Mouse (Mus musculus): Measurements from ENCODE around the gene Gm49395. TPM values are rescaled to one million over a fixed set of nuclear protein-coding genes. Genes with fewer than 3 reads are reported as not detected.

Gene Gm49395
- polyA plus RNA-seq, 1 experiment from 2014 or later: 3.2 TPM

GRCm38 (mm10) chr13:115130035-115130434, 28.3 kb upstream of the Gm49395 start:
- no peak for ATAC-seq (ENCODE audit: low FRiP score)
- no peaks in the 10 kb centered on the region for H3K36me3 ChIP-seq (ENCODE audit: control insufficient read depth, insufficient read depth, low read length)
- H3K9me3 ChIP-seq (ENCODE audit: control insufficient read depth, low read length): no peaks in the 10 kb centered on the region
- 93% methylated on average over 2 of the region's 2 CpGs for WGBS
- no peak overlapping the region for H3K27ac ChIP-seq (ENCODE audit: low read depth, low read length)
- DNase-seq (ENCODE audit: low spot score, missing footprints): no peak
- H3K4me2 ChIP-seq: no peak overlapping the region
- no peak overlapping the region for H3K4me3 ChIP-seq (ENCODE audit: low read depth, low read length)
- no peak overlapping the region for H3K9ac ChIP-seq (ENCODE audit: low read length)
- no peaks in the 10 kb centered on the region for H3K4me1 ChIP-seq (ENCODE audit: control insufficient read depth, insufficient read depth, low read length)
- H3K27me3 ChIP-seq (ENCODE audit: control insufficient read depth, insufficient read depth, low read length): no peaks in the 10 kb centered on the region

- Histone ChIP-seq H3K27me3 (ENCODE audit: control insufficient read depth, insufficient read depth, low read length) (no peaks in the 10 kb centered on the region), H3K27ac (ENCODE audit: low read depth, low read length) (no peak overlapping the region), H3K4me2 (no peak overlapping the region), H3K4me1 (ENCODE audit: control insufficient read depth, insufficient read depth, low read length) (no peaks in the 10 kb centered on the region), H3K9ac (ENCODE audit: low read length) (no peak overlapping the region), H3K9me3 (ENCODE audit: control insufficient read depth, low read length) (no peaks in the 10 kb centered on the region), H3K4me3 (ENCODE audit: low read depth, low read length) (no peak overlapping the region), H3K36me3 (ENCODE audit: control insufficient read depth, insufficient read depth, low read length) (no peaks in the 10 kb centered on the region)
- ATAC-seq (ENCODE audit: low FRiP score) (no peak), DNase-seq (ENCODE audit: low spot score, missing footprints) (no peak)
- 92% methylated on average over 1 of the region's 1 CpGs for WGBS
Measured at GRCm38 (mm10) chr13:115127826-115128225, 26.1 kb upstream of the Gm49395 start.

- ATAC-seq (ENCODE audit: low FRiP score) (no peak), DNase-seq (ENCODE audit: low spot score, missing footprints) (peak; percentile 6)
- 97% methylated on average over 2 of the region's 2 CpGs for WGBS
- Histone ChIP-seq H3K9ac (ENCODE audit: low read length) (no peak overlapping the region), H3K4me1 (ENCODE audit: control insufficient read depth, insufficient read depth, low read length) (no peaks in the 10 kb centered on the region), H3K4me2 (no peak overlapping the region), H3K9me3 (ENCODE audit: control insufficient read depth, low read length) (no peaks in the 10 kb centered on the region), H3K27ac (ENCODE audit: low read depth, low read length) (no peak overlapping the region), H3K27me3 (ENCODE audit: control insufficient read depth, insufficient read depth, low read length) (no peaks in the 10 kb centered on the region), H3K36me3 (ENCODE audit: control insufficient read depth, insufficient read depth, low read length) (no peaks in the 10 kb centered on the region), H3K4me3 (ENCODE audit: low read depth, low read length) (no peak overlapping the region)
Measured at GRCm38 (mm10) chr13:115126534-115126933, 24.8 kb upstream of the Gm49395 start.

GRCm38 (mm10) chr13:115125130-115125529, 23.4 kb upstream of the Gm49395 start:
- Histone ChIP-seq H3K9ac (ENCODE audit: low read length) (no peak overlapping the region), H3K4me1 (ENCODE audit: control insufficient read depth, insufficient read depth, low read length) (no peaks in the 10 kb centered on the region), H3K27ac (ENCODE audit: low read depth, low read length) (no peak overlapping the region), H3K4me2 (no peak overlapping the region), H3K27me3 (ENCODE audit: control insufficient read depth, insufficient read depth, low read length) (no peaks in the 10 kb centered on the region), H3K9me3 (ENCODE audit: control insufficient read depth, low read length) (no peaks in the 10 kb centered on the region), H3K4me3 (ENCODE audit: low read depth, low read length) (no peak overlapping the region), H3K36me3 (ENCODE audit: control insufficient read depth, insufficient read depth, low read length) (no peaks in the 10 kb centered on the region)
- ATAC-seq (ENCODE audit: low FRiP score) (no peak), DNase-seq (ENCODE audit: low spot score, missing footprints) (no peak)
- WGBS: 95% methylated on average over 4 of the region's 4 CpGs

GRCm38 (mm10) chr13:115124521-115124920, 22.8 kb upstream of the Gm49395 start:
- H3K4me1 ChIP-seq (ENCODE audit: control insufficient read depth, insufficient read depth, low read length): no peaks in the 10 kb centered on the region
- WGBS: 76% methylated on average over 1 of the region's 1 CpGs
- H3K36me3 ChIP-seq (ENCODE audit: control insufficient read depth, insufficient read depth, low read length): no peaks in the 10 kb centered on the region
- H3K27me3 ChIP-seq (ENCODE audit: control insufficient read depth, insufficient read depth, low read length): no peaks in the 10 kb centered on the region
- ATAC-seq (ENCODE audit: low FRiP score) (no peak), DNase-seq (ENCODE audit: low spot score, missing footprints) (no peak)
- no peak overlapping the region for H3K27ac ChIP-seq (ENCODE audit: low read depth, low read length)
- H3K9ac ChIP-seq (ENCODE audit: low read length): no peak overlapping the region
- H3K4me3 ChIP-seq (ENCODE audit: low read depth, low read length): no peak overlapping the region
- no peaks in the 10 kb centered on the region for H3K9me3 ChIP-seq (ENCODE audit: control insufficient read depth, low read length)
- H3K4me2 ChIP-seq: no peak overlapping the region

- no peak overlapping the region for H3K4me2 ChIP-seq
- H3K9me3 ChIP-seq (ENCODE audit: control insufficient read depth, low read length): no peaks in the 10 kb centered on the region
- no peak overlapping the region for H3K27ac ChIP-seq (ENCODE audit: low read depth, low read length)
- 63% methylated on average over 5 of the region's 5 CpGs for WGBS
- no peak overlapping the region for H3K4me3 ChIP-seq (ENCODE audit: low read depth, low read length)
- ATAC-seq (ENCODE audit: low FRiP score) (no peak), DNase-seq (ENCODE audit: low spot score, missing footprints) (no peak)
- no peak overlapping the region for H3K9ac ChIP-seq (ENCODE audit: low read length)
- H3K27me3 ChIP-seq (ENCODE audit: control insufficient read depth, insufficient read depth, low read length): no peaks in the 10 kb centered on the region
- H3K36me3 ChIP-seq (ENCODE audit: control insufficient read depth, insufficient read depth, low read length): no peaks in the 10 kb centered on the region
- H3K4me1 ChIP-seq (ENCODE audit: control insufficient read depth, insufficient read depth, low read length): no peaks in the 10 kb centered on the region
Measured at GRCm38 (mm10) chr13:115118756-115119155, 17.0 kb upstream of the Gm49395 start.

GRCm38 (mm10) chr13:115118195-115118594, 16.5 kb upstream of the Gm49395 start:
- Histone ChIP-seq H3K9me3 (ENCODE audit: control insufficient read depth, low read length) (no peaks in the 10 kb centered on the region), H3K4me3 (ENCODE audit: low read depth, low read length) (no peak overlapping the region), H3K27me3 (ENCODE audit: control insufficient read depth, insufficient read depth, low read length) (no peaks in the 10 kb centered on the region), H3K4me1 (ENCODE audit: control insufficient read depth, insufficient read depth, low read length) (no peaks in the 10 kb centered on the region), H3K27ac (ENCODE audit: low read depth, low read length) (no peak overlapping the region), H3K9ac (ENCODE audit: low read length) (no peak overlapping the region), H3K4me2 (no peak overlapping the region), H3K36me3 (ENCODE audit: control insufficient read depth, insufficient read depth, low read length) (no peaks in the 10 kb centered on the region)
- WGBS: 82% methylated on average over 3 of the region's 3 CpGs
- ATAC-seq (ENCODE audit: low FRiP score) (no peak), DNase-seq (ENCODE audit: low spot score, missing footprints) (no peak)

GRCm38 (mm10) chr13:115116930-115117621, 15.4 kb upstream of the Gm49395 start:
- ATAC-seq (ENCODE audit: low FRiP score) (no peak), DNase-seq (ENCODE audit: low spot score, missing footprints) (no peak)
- 82% methylated on average over 3 of the region's 3 CpGs for WGBS
- Histone ChIP-seq H3K4me3 (ENCODE audit: low read depth, low read length) (no peak overlapping the region), H3K27me3 (ENCODE audit: control insufficient read depth, insufficient read depth, low read length) (no peaks in the 10 kb centered on the region), H3K36me3 (ENCODE audit: control insufficient read depth, insufficient read depth, low read length) (no peaks in the 10 kb centered on the region), H3K27ac (ENCODE audit: low read depth, low read length) (no peak overlapping the region), H3K9ac (ENCODE audit: low read length) (no peak overlapping the region), H3K4me2 (no peak overlapping the region), H3K9me3 (ENCODE audit: control insufficient read depth, low read length) (no peaks in the 10 kb centered on the region), H3K4me1 (ENCODE audit: control insufficient read depth, insufficient read depth, low read length) (no peaks in the 10 kb centered on the region)

GRCm38 (mm10) chr13:115109628-115110027, 7.9 kb upstream of the Gm49395 start:
- DNase-seq (ENCODE audit: low spot score, missing footprints): no peak
- Histone ChIP-seq H3K36me3 (ENCODE audit: control insufficient read depth, insufficient read depth, low read length) (no peaks in the 10 kb centered on the region), H3K4me3 (ENCODE audit: low read depth, low read length) (no peak overlapping the region), H3K4me2 (no peak overlapping the region), H3K4me1 (ENCODE audit: control insufficient read depth, insufficient read depth, low read length) (no peaks in the 10 kb centered on the region), H3K9me3 (ENCODE audit: control insufficient read depth, low read length) (no peaks in the 10 kb centered on the region), H3K9ac (ENCODE audit: low read length) (no peak overlapping the region), H3K27me3 (ENCODE audit: control insufficient read depth, insufficient read depth, low read length) (no peaks in the 10 kb centered on the region), H3K27ac (ENCODE audit: low read depth, low read length) (no peak overlapping the region)
- ATAC-seq (ENCODE audit: low FRiP score): no peak
- 80% methylated on average over 4 of the region's 4 CpGs for WGBS

All from midbrain, embryonic 11.5 days (tissue).